Mouse (Mus musculus): Measurements from ENCODE around the gene Foxp2. TPM values are rescaled to one million over a fixed set of nuclear protein-coding genes. Genes with fewer than 3 reads are reported as not detected.

Foxp2 gene
- 1 to 10 TPM; 4.8 to 5.6 TPM for total RNA-seq (2021)
- long read RNA-seq, experiment 1, partial matches to known transcripts, result 2 of 3 reads
- long read RNA-seq, experiment 1, other reads (novel, unspliced or antisense), result 1 of 3 reads
- long read RNA-seq, experiment 2, full-length matches to known transcripts, result 1 of 2 reads
- long read RNA-seq, experiment 2, partial matches to known transcripts, result 1 of 2 reads
- long read RNA-seq, experiment 2, other reads (novel, unspliced or antisense), result 0 of 2 reads

GRCm38 (mm10) chr6:14901183-14901970 lies at the start of gene Foxp2:
TSS of gene Foxp2 (plus strand) at chr6:14901349.
- peak; percentile 36 to 66 for DNase-seq (ENCODE audit: low spot score in 2 of 2)

- DNase-seq (ENCODE audit: low spot score in 2 of 2), result no peak
These were observed 15.9 kb upstream of the Foxp2 start for GRCm38 (mm10) chr6:14885199-14885598.

- no peak for DNase-seq (ENCODE audit: low spot score in 2 of 2)
These were observed 4.1 kb upstream of the Foxp2 start for GRCm38 (mm10) chr6:14897028-14897427.

GRCm38 (mm10) chr6:14898096-14898855 lies 2.9 kb upstream of the Foxp2 start:
- peak; percentile 18 to 19 for DNase-seq (ENCODE audit: low spot score in 2 of 2)

- DNase-seq (ENCODE audit: low spot score in 2 of 2), result peak in 1 of 2 experiments; percentile 13
These were observed 2.0 kb upstream of the Foxp2 start for GRCm38 (mm10) chr6:14899021-14899610.

- DNase-seq (ENCODE audit: low spot score in 2 of 2), result peak; percentile 16 to 31
These were observed 1.1 kb upstream of the Foxp2 start for GRCm38 (mm10) chr6:14899936-14900578.

- peak; percentile 42 to 71 for DNase-seq (ENCODE audit: low spot score in 2 of 2)
These were observed 549 bp upstream of the Foxp2 start for GRCm38 (mm10) chr6:14900579-14901021.

- DNase-seq (ENCODE audit: low spot score in 2 of 2), result no peak
These were observed 972 bp downstream of the Foxp2 start for GRCm38 (mm10) chr6:14901971-14902670.

- DNase-seq (ENCODE audit: low spot score in 2 of 2), result no peak
These were observed 2.3 kb downstream of the Foxp2 start for GRCm38 (mm10) chr6:14903271-14903965.

GRCm38 (mm10) chr6:14915066-14915465 lies 13.9 kb downstream of the Foxp2 start:
- DNase-seq (ENCODE audit: low spot score in 2 of 2), result no peak

- no peak for DNase-seq (ENCODE audit: low spot score in 2 of 2)
These were observed 21.6 kb downstream of the Foxp2 start for GRCm38 (mm10) chr6:14922704-14923103.

- no peak for DNase-seq (ENCODE audit: low spot score in 2 of 2)
These were observed 23.9 kb downstream of the Foxp2 start for GRCm38 (mm10) chr6:14924976-14925489.

- no peak for DNase-seq (ENCODE audit: low spot score in 2 of 2)
These were observed 49.9 kb downstream of the Foxp2 start for GRCm38 (mm10) chr6:14951060-14951459.

- no peak for DNase-seq (ENCODE audit: low spot score in 2 of 2)
These were observed 51.6 kb downstream of the Foxp2 start for GRCm38 (mm10) chr6:14952731-14953130.

GRCm38 (mm10) chr6:14977042-14977441 lies 75.9 kb downstream of the Foxp2 start:
- no peak for DNase-seq (ENCODE audit: low spot score in 2 of 2)

- no peak for DNase-seq (ENCODE audit: low spot score in 2 of 2)
These were observed 77.1 kb downstream of the Foxp2 start for GRCm38 (mm10) chr6:14978201-14978600.

GRCm38 (mm10) chr6:15008113-15008512 lies 107.0 kb downstream of the Foxp2 start:
- DNase-seq (ENCODE audit: low spot score in 2 of 2), result no peak

- no peak for DNase-seq (ENCODE audit: low spot score in 2 of 2)
These were observed 127.3 kb downstream of the Foxp2 start for GRCm38 (mm10) chr6:15028488-15028887.

- DNase-seq (ENCODE audit: low spot score in 2 of 2), result no peak
These were observed 128.4 kb downstream of the Foxp2 start for GRCm38 (mm10) chr6:15029446-15030125.
